Mouse (Mus musculus): Measurements from ENCODE around the gene Col27a1.

DNA sequence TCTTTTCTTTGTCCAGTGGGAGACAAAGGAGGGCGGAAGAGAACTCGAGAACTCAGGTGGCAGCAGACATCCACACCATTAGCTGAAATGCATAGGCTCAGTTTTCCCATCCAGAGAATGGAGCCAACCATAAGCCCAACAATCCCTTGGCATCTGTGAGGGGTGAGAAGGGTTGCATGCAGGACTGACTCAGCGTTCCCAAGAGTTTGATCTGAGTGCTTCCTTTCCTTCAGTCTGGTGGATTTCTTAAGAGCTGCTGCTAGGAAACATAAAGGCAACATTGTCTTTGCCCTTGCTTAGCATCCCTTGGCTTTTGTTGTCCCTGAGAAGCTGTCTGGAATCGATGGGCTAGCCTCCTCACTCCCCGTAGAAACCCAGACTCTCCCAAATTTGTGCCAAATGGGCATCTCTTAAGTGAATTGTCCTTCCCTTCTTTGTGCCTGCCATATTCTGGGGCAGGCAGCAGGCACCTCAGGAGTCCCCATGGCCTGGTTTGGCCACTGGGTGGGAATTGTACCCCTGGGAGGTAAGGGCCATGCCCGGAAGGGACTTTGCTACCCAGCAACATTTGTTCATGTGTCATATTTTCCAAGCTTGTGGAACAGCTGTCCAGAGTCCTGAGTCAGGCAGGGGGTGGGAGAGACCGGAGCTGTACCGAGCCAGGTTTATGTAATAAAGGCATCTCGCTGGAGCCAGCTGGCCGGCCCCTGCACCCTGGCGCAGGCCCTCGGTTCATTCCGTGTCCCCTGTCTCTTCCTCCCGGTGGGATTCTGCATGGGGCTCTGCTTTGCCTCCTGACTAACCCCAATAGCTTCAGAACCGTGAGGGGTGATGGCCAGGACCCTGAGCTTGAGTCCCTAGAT is 7.5 kb downstream of the Col27a1 start:
- TF ChIP-seq CTCF (IDR thresholded peaks at IDR 0.05; ENCODE audit: low read depth) (no peak), EP300 (IDR thresholded peaks at IDR 0.05; ENCODE audit: low read depth) (no peak)

All from liver, embryonic 14.5 days (tissue).